Mouse (Mus musculus) right cerebral cortex, postnatal 4 days (tissue): Measurements from ENCODE around the gene Dynll2.
A peak's percentile ranks its signal among the peaks of the same experiment; 100 is the strongest.
"Not testable (repeated sequence)": the region's sequence is repeated elsewhere in the genome, so short reads cannot be mapped to it uniquely, and the experiment has no call there.

Experiments used
- DNase-seq: peaks from one replicate; pipeline ENCODE4 v3.0.0-alpha.2; 2022

Dynll2 gene

GRCm38 (mm10) chr11:87986141-87986741 lies 1.1 kb downstream of the Dynll2 start:
- DNase-seq: peak; percentile 62

- no peak for DNase-seq
Observed at GRCm38 (mm10) chr11:87985643-87986042, 1.7 kb downstream of the Dynll2 start.

GRCm38 (mm10) chr11:87984571-87984970 lies 2.8 kb downstream of the Dynll2 start:
- no peak for DNase-seq

- no peak for DNase-seq
Observed at GRCm38 (mm10) chr11:87978905-87979304, 8.4 kb downstream of the Dynll2 start.

- not testable (repeated sequence) for DNase-seq
Observed at GRCm38 (mm10) chr11:87977021-87977420, 10.3 kb downstream of the Dynll2 start.

GRCm38 (mm10) chr11:87974477-87975181 lies 12.7 kb downstream of the Dynll2 start:
- peak; percentile 60 for DNase-seq

- DNase-seq: no peak
Observed at GRCm38 (mm10) chr11:87973559-87974305, 13.6 kb downstream of the Dynll2 start.

- no peak for DNase-seq
Observed at GRCm38 (mm10) chr11:87972829-87973228, 14.5 kb downstream of the Dynll2 start.

GRCm38 (mm10) chr11:87968356-87969122 lies 18.8 kb downstream of the Dynll2 start:
- DNase-seq: no peak

- peak; percentile 83 for DNase-seq
Observed at GRCm38 (mm10) chr11:87967692-87968289, 19.5 kb downstream of the Dynll2 start.

- DNase-seq: no peak
Observed at GRCm38 (mm10) chr11:87966214-87966613, 21.1 kb downstream of the Dynll2 start.

GRCm38 (mm10) chr11:87965293-87965692 lies 22.0 kb downstream of the Dynll2 start:
- DNase-seq: no peak

GRCm38 (mm10) chr11:87957066-87957465 lies 30.3 kb downstream of the Dynll2 start:
- DNase-seq: no peak

- no peak for DNase-seq
Observed at GRCm38 (mm10) chr11:87955144-87955543, 32.2 kb downstream of the Dynll2 start.

- DNase-seq: peak; percentile 26
Observed at GRCm38 (mm10) chr11:87949990-87950389, 37.3 kb downstream of the Dynll2 start.

- DNase-seq: no peak
Observed at GRCm38 (mm10) chr11:87935467-87935866, 51.9 kb downstream of the Dynll2 start.

- DNase-seq: no peak
Observed at GRCm38 (mm10) chr11:87933731-87934130, 53.6 kb downstream of the Dynll2 start.

- DNase-seq: no peak
Observed at GRCm38 (mm10) chr11:87930348-87930747, 57.0 kb downstream of the Dynll2 start.
